Mouse (Mus musculus) brown adipose tissue, adult 24 weeks (tissue): ENCODE results near the gene Syt7. TPM values are rescaled to one million over a fixed set of nuclear protein-coding genes. Genes with fewer than 3 reads are reported as not detected.

Source experiments
- H3K27ac ChIP-seq: fragments of 200-500 bp; replicated peaks from 2 replicates; pipeline ENCODE4 v1.5.1; 2012; ENCODE audit warnings: low read depth, mild to moderate bottlenecking, low read length
- H3K4me1 ChIP-seq: fragments of 200-500 bp; 2 replicates; pipeline ENCODE4 v1.6.1; 2012; ENCODE audit warnings: low read length, mixed read lengths; ENCODE audit not compliant: control insufficient read depth, insufficient read depth, insufficient read length
- H3K4me3 ChIP-seq: fragments of 200-500 bp; 2 replicates; pipeline ENCODE4 v1.5.1; 2012; ENCODE audit warnings: low read depth, mild to moderate bottlenecking, low read length, moderate library complexity; ENCODE audit not compliant: insufficient read depth
- polyA plus RNA-seq: library from polyadenylated mRNA; stranded (reverse); fragments of >200 nt; gene quantifications from 2 replicates; pipeline ENCODE4 v1.2.4, GENCODE M21; 2012; ENCODE audit not compliant: missing spikeins, insufficient read depth, insufficient read length

The Syt7 gene
- polyA plus RNA-seq, 1 experiment, result 2.3 TPM

GRCm38 (mm10) chr19:10426793-10427192 is 37.9 kb downstream of the Syt7 start:
- H3K4me1 ChIP-seq, result no peaks in the 10 kb centered on the region
- H3K4me3 ChIP-seq, result no peak overlapping the region
- H3K27ac ChIP-seq, result no peak overlapping the region

DNA sequence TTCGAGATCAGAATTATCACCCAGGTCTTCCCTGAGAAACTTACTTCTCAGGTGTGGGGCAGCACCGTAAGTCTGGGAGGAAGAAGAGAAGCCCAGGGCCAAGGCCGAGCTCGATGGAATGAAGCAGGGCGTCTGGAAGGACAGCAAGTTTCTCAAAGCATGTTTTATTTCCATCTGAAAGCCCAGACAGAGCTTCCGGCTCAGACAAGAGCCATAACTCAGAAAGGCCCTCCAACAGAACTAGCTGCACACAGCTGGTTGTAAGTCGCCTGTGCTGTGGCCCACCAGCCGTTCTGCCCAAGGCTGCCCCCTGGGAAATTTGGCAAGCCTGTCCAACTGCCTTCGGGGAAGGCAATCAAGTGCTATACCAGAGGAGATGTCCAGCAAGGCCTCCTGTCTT is 38.5 kb downstream of the Syt7 start:
- Histone ChIP-seq H3K27ac (no peak overlapping the region), H3K4me3 (no peak overlapping the region), H3K4me1 (no peaks in the 10 kb centered on the region)

- Histone ChIP-seq H3K4me3 (no peak overlapping the region), H3K4me1 (no peaks in the 10 kb centered on the region), H3K27ac (no peak overlapping the region)
Measured at GRCm38 (mm10) chr19:10429371-10429770, 40.5 kb downstream of the Syt7 start.

GRCm38 (mm10) chr19:10431410-10431809 is 42.5 kb downstream of the Syt7 start:
- no peaks in the 10 kb centered on the region for H3K4me1 ChIP-seq
- no peak overlapping the region for H3K4me3 ChIP-seq
- no peak overlapping the region for H3K27ac ChIP-seq

- Histone ChIP-seq H3K4me3 (no peak overlapping the region), H3K27ac (no peak overlapping the region), H3K4me1 (no peaks in the 10 kb centered on the region)
Measured at GRCm38 (mm10) chr19:10431841-10432240, 43.0 kb downstream of the Syt7 start.

DNA sequence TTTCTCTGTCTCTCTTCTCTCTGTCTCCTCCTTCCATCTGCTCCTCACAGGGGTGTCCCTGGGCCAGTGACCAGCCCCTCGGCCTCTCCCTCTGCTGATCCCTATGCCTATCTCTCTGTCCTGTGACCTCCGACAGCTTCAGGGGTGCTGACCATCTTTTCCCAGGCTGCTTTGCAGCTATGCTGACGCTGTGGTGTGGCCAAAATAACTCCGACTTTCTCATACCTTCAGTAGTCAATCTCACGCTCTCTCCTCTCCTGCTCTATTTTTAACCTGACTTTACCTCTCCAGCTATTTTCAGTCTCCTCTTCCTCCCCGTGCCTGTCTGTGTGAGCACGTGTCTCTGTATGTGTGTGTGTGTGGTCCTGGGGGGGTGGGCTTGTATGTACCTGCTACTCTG is 44.3 kb downstream of the Syt7 start:
- Histone ChIP-seq H3K4me1 (no peaks in the 10 kb centered on the region), H3K27ac (no peak overlapping the region), H3K4me3 (no peak overlapping the region)

- Histone ChIP-seq H3K4me1 (no peaks in the 10 kb centered on the region), H3K4me3 (no peak overlapping the region), H3K27ac (no peak overlapping the region)
Measured at GRCm38 (mm10) chr19:10433879-10434540, 45.1 kb downstream of the Syt7 start.

GRCm38 (mm10) chr19:10434927-10435326 is 46.0 kb downstream of the Syt7 start:
- Histone ChIP-seq H3K4me1 (no peaks in the 10 kb centered on the region), H3K4me3 (no peak overlapping the region), H3K27ac (no peak overlapping the region)

DNA sequence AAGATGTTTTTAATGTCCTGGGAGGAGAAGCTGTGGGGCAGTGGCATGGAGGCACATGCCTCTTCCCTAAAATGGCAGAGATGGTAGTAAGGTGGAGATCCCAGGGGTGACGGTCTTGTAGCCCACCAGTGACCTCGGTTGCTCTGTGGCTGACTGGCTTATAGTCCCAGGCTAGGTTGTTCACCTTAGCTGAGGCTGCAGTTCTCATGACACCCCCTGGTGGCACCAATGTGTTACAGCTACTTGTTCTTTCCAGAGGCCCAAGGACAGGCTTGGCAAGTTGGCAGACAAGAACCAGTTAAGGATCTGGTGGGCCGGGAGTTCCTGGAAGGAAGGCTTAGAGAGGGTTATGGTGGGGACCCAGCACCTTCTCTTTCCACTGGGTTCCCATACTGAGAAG is 47.0 kb downstream of the Syt7 start:
- Histone ChIP-seq H3K27ac (no peak overlapping the region), H3K4me3 (no peak overlapping the region), H3K4me1 (no peaks in the 10 kb centered on the region)

DNA sequence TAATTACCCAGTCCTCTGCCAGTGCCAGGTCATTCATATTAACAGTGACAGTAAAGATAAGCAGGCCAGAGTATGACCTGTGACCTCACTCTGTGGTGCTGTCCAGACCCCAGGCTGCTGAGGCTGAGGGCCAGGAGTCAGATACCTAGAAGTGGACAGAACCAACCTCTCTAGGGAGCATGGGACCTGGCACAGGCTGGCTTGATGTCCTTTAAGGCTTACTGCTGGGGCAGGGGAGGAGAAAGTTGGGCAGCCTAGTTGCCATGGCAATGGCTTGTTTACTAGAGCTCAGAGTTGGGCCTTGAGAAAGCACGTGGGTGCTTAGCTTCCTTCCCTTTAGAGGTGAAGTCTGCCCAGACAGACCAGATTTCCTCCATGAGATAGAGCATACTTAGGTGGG is 47.8 kb downstream of the Syt7 start:
- Histone ChIP-seq H3K4me3 (no peak overlapping the region), H3K4me1 (no peaks in the 10 kb centered on the region), H3K27ac (no peak overlapping the region)

- H3K4me1 ChIP-seq, result no peaks in the 10 kb centered on the region
- no peak overlapping the region for H3K4me3 ChIP-seq
- H3K27ac ChIP-seq, result no peak overlapping the region
Measured at GRCm38 (mm10) chr19:10437521-10437920, 48.6 kb downstream of the Syt7 start.

GRCm38 (mm10) chr19:10444685-10445369 is 55.9 kb downstream of the Syt7 start:
- H3K4me3 ChIP-seq, result no peak overlapping the region
- H3K4me1 ChIP-seq, result no peaks in the 10 kb centered on the region
- H3K27ac ChIP-seq, result no peak overlapping the region

DNA sequence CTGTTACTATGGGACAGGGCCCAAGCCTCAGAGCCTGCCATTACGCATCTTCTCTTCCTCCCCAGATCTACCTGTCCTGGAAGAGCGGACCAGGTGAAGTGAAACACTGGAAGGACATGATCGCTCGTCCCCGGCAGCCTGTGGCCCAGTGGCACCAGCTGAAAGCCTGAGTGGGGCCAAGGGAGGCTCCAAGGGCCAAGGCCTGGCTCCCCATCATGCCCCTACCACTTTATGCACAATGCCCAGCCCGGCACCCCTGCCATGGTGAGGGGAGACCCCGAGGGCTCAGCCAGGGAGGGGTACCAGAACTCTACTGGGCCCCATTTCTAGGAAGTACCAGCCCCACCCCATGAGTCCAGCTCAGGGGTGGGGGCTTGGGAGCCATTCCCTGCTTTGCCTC is 59.4 kb downstream of the Syt7 start:
- no peak overlapping the region for H3K4me3 ChIP-seq
- no peak overlapping the region for H3K27ac ChIP-seq
- no peaks in the 10 kb centered on the region for H3K4me1 ChIP-seq

DNA sequence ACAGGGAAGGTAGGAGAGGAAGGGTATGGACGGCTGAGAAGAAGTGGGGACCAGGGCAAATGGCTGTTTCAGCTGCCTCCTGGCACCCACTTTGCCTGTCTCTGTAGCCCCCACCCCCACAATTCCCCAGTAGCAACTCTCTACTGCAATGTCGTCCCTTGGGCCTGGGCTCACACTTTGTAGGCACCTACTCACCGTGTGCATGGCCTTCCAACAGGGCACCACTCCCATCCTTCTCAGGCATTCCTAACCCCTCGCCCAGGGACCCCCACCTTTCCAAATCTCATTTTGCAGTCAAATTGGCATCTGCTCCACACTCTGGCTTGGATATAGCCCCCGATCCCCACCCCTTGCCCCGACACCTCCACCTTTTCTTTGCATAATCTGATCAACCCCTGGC is 60.3 kb downstream of the Syt7 start:
- no peak overlapping the region for H3K4me3 ChIP-seq
- no peaks in the 10 kb centered on the region for H3K4me1 ChIP-seq
- no peak overlapping the region for H3K27ac ChIP-seq

GRCm38 (mm10) chr19:10449708-10450107 is 60.8 kb downstream of the Syt7 start:
- Histone ChIP-seq H3K27ac (no peak overlapping the region), H3K4me3 (no peak overlapping the region), H3K4me1 (no peaks in the 10 kb centered on the region)

GRCm38 (mm10) chr19:10454718-10455436 is 66.0 kb downstream of the Syt7 start:
- no peak overlapping the region for H3K27ac ChIP-seq
- no peaks in the 10 kb centered on the region for H3K4me1 ChIP-seq
- H3K4me3 ChIP-seq, result no peak overlapping the region
